Mouse (Mus musculus): Measurements from ENCODE around the gene Sri. TPM values are rescaled to one million over a fixed set of nuclear protein-coding genes. Genes with fewer than 3 reads are reported as not detected.

Gene Sri
- polyA plus RNA-seq, 1 experiment, result 134 TPM

GRCm38 (mm10) chr5:8057018-8057323 is 11.1 kb downstream of the Sri start:
- Histone ChIP-seq H3K4me3 (ENCODE audit: insufficient read depth, low read length) (peak overlapping the region; percentile 95), H3K4me1 (ENCODE audit: control insufficient read depth, insufficient read depth, low read length) (peaks cover 13% of the 10 kb centered on the region), H3K27ac (ENCODE audit: insufficient read depth, low read length) (no peak overlapping the region)
- TF ChIP-seq CTCF (IDR thresholded peaks at IDR 0.05; ENCODE audit: borderline replicate concordance, insufficient read depth, low read length) (no peak), POLR2A (IDR thresholded peaks at IDR 0.05; ENCODE audit: low read depth, low read length) (no peak)

GRCm38 (mm10) chr5:8058056-8058455 is 12.2 kb downstream of the Sri start:
- no peak for TF ChIP-seq CTCF (IDR thresholded peaks at IDR 0.05; ENCODE audit: borderline replicate concordance, insufficient read depth, low read length)
- TF ChIP-seq POLR2A (IDR thresholded peaks at IDR 0.05; ENCODE audit: low read depth, low read length), result no peak
- no peak overlapping the region for H3K27ac ChIP-seq (ENCODE audit: insufficient read depth, low read length)
- H3K4me3 ChIP-seq (ENCODE audit: insufficient read depth, low read length), result no peak overlapping the region
- H3K4me1 ChIP-seq (ENCODE audit: control insufficient read depth, insufficient read depth, low read length), result peaks cover 8% of the 10 kb centered on the region

GRCm38 (mm10) chr5:8062469-8062868 is 16.6 kb downstream of the Sri start:
- Histone ChIP-seq H3K27ac (ENCODE audit: insufficient read depth, low read length) (no peak overlapping the region), H3K4me1 (ENCODE audit: control insufficient read depth, insufficient read depth, low read length) (no peaks in the 10 kb centered on the region), H3K4me3 (ENCODE audit: insufficient read depth, low read length) (no peak overlapping the region)
- TF ChIP-seq POLR2A (IDR thresholded peaks at IDR 0.05; ENCODE audit: low read depth, low read length), result no peak
- no peak for TF ChIP-seq CTCF (IDR thresholded peaks at IDR 0.05; ENCODE audit: borderline replicate concordance, insufficient read depth, low read length)

GRCm38 (mm10) chr5:8063207-8063606 is 17.3 kb downstream of the Sri start:
- Histone ChIP-seq H3K4me3 (ENCODE audit: insufficient read depth, low read length) (no peak overlapping the region), H3K4me1 (ENCODE audit: control insufficient read depth, insufficient read depth, low read length) (no peaks in the 10 kb centered on the region), H3K27ac (ENCODE audit: insufficient read depth, low read length) (no peak overlapping the region)
- TF ChIP-seq POLR2A (IDR thresholded peaks at IDR 0.05; ENCODE audit: low read depth, low read length) (no peak), CTCF (IDR thresholded peaks at IDR 0.05; ENCODE audit: borderline replicate concordance, insufficient read depth, low read length) (no peak)

- Histone ChIP-seq H3K4me3 (ENCODE audit: insufficient read depth, low read length) (no peak overlapping the region), H3K4me1 (ENCODE audit: control insufficient read depth, insufficient read depth, low read length) (0 out of 2 replicates have a peak, but pooled peaks cover 2% of the 10 kb centered on the region), H3K27ac (ENCODE audit: insufficient read depth, low read length) (no peak overlapping the region)
- no peak for TF ChIP-seq CTCF (IDR thresholded peaks at IDR 0.05; ENCODE audit: borderline replicate concordance, insufficient read depth, low read length)
Observed at GRCm38 (mm10) chr5:8073406-8073805, 27.5 kb downstream of the Sri start.

GRCm38 (mm10) chr5:8073901-8074561 is 28.2 kb downstream of the Sri start:
- Histone ChIP-seq H3K27ac (ENCODE audit: insufficient read depth, low read length) (no peak overlapping the region), H3K4me1 (ENCODE audit: control insufficient read depth, insufficient read depth, low read length) (0 out of 2 replicates have a peak, but pooled peaks cover 2% of the 10 kb centered on the region), H3K4me3 (ENCODE audit: insufficient read depth, low read length) (no peak overlapping the region)
- TF ChIP-seq CTCF (IDR thresholded peaks at IDR 0.05; ENCODE audit: borderline replicate concordance, insufficient read depth, low read length) (no peak), POLR2A (IDR thresholded peaks at IDR 0.05; ENCODE audit: low read depth, low read length) (no peak)

- Histone ChIP-seq H3K27ac (ENCODE audit: insufficient read depth, low read length) (no peak overlapping the region), H3K4me3 (ENCODE audit: insufficient read depth, low read length) (no peak overlapping the region), H3K4me1 (ENCODE audit: control insufficient read depth, insufficient read depth, low read length) (0 out of 2 replicates have a peak, but pooled peaks cover 2% of the 10 kb centered on the region)
- TF ChIP-seq CTCF (IDR thresholded peaks at IDR 0.05; ENCODE audit: borderline replicate concordance, insufficient read depth, low read length) (no peak), POLR2A (IDR thresholded peaks at IDR 0.05; ENCODE audit: low read depth, low read length) (no peak)
Observed at GRCm38 (mm10) chr5:8077481-8077880, 31.6 kb downstream of the Sri start.

GRCm38 (mm10) chr5:8082800-8083509 is 37.1 kb downstream of the Sri start:
- TF ChIP-seq CTCF (IDR thresholded peaks at IDR 0.05; ENCODE audit: borderline replicate concordance, insufficient read depth, low read length) (no peak), POLR2A (IDR thresholded peaks at IDR 0.05; ENCODE audit: low read depth, low read length) (no peak)
- Histone ChIP-seq H3K4me3 (ENCODE audit: insufficient read depth, low read length) (no peak overlapping the region), H3K4me1 (ENCODE audit: control insufficient read depth, insufficient read depth, low read length) (no peaks in the 10 kb centered on the region), H3K27ac (ENCODE audit: insufficient read depth, low read length) (no peak overlapping the region)

- Histone ChIP-seq H3K4me1 (ENCODE audit: control insufficient read depth, insufficient read depth, low read length) (no peaks in the 10 kb centered on the region), H3K4me3 (ENCODE audit: insufficient read depth, low read length) (no peak overlapping the region), H3K27ac (ENCODE audit: insufficient read depth, low read length) (no peak overlapping the region)
- TF ChIP-seq POLR2A (IDR thresholded peaks at IDR 0.05; ENCODE audit: low read depth, low read length), result no peak
- no peak for TF ChIP-seq CTCF (IDR thresholded peaks at IDR 0.05; ENCODE audit: borderline replicate concordance, insufficient read depth, low read length)
Observed at GRCm38 (mm10) chr5:8085661-8086060, 39.8 kb downstream of the Sri start.

GRCm38 (mm10) chr5:8088147-8088546 is 42.3 kb downstream of the Sri start:
- Histone ChIP-seq H3K4me1 (ENCODE audit: control insufficient read depth, insufficient read depth, low read length) (no peaks in the 10 kb centered on the region), H3K4me3 (ENCODE audit: insufficient read depth, low read length) (no peak overlapping the region), H3K27ac (ENCODE audit: insufficient read depth, low read length) (no peak overlapping the region)
- TF ChIP-seq CTCF (IDR thresholded peaks at IDR 0.05; ENCODE audit: borderline replicate concordance, insufficient read depth, low read length) (no peak), POLR2A (IDR thresholded peaks at IDR 0.05; ENCODE audit: low read depth, low read length) (no peak)

All from embryonic fibroblast, embryonic 13.5 days (primary cell).